Mouse (Mus musculus): Measurements from ENCODE around the gene Gys1. TPM values are rescaled to one million over a fixed set of nuclear protein-coding genes. Genes with fewer than 3 reads are reported as not detected.
"Not testable (repeated sequence)": the region's sequence is repeated elsewhere in the genome, so short reads cannot be mapped to it uniquely, and the experiment has no call there.

Gene Gys1
- polyA plus RNA-seq, 1 experiment, result 39.3 TPM

GRCm38 (mm10) chr7:45457204-45458060 lies 22.8 kb downstream of the Gys1 start:
- DNase-seq (ENCODE audit: low spot score), result no peak

- peak; percentile 69 for DNase-seq (ENCODE audit: low spot score)
Observed at GRCm38 (mm10) chr7:45458748-45459563, 24.3 kb downstream of the Gys1 start.

- peak; percentile 93 for DNase-seq (ENCODE audit: low spot score)
Observed at GRCm38 (mm10) chr7:45459564-45460140, 25.0 kb downstream of the Gys1 start, which contains the start of gene Ftl1. Ftl1 (minus strand) TSS chr7:45459884.

- DNase-seq (ENCODE audit: low spot score), result no peak
Observed at GRCm38 (mm10) chr7:45460377-45460776, 25.7 kb downstream of the Gys1 start.

GRCm38 (mm10) chr7:45460860-45461314 lies 26.2 kb downstream of the Gys1 start:
- DNase-seq (ENCODE audit: low spot score), result peak; percentile 70

GRCm38 (mm10) chr7:45461326-45461725 lies 26.7 kb downstream of the Gys1 start:
- no peak for DNase-seq (ENCODE audit: low spot score)

- DNase-seq (ENCODE audit: low spot score), result no peak
Observed at GRCm38 (mm10) chr7:45461781-45462180, 27.1 kb downstream of the Gys1 start.

GRCm38 (mm10) chr7:45462325-45462724 lies 27.7 kb downstream of the Gys1 start:
- DNase-seq (ENCODE audit: low spot score), result no peak

GRCm38 (mm10) chr7:45462868-45463267 lies 28.2 kb downstream of the Gys1 start:
- DNase-seq (ENCODE audit: low spot score), result not testable (repeated sequence)

GRCm38 (mm10) chr7:45463987-45464778 lies 29.5 kb downstream of the Gys1 start:
- no peak for DNase-seq (ENCODE audit: low spot score)

- no peak for DNase-seq (ENCODE audit: low spot score)
Observed at GRCm38 (mm10) chr7:45465112-45465511, 30.5 kb downstream of the Gys1 start.

- DNase-seq (ENCODE audit: low spot score), result no peak
Observed at GRCm38 (mm10) chr7:45465549-45465948, 30.9 kb downstream of the Gys1 start.

GRCm38 (mm10) chr7:45466283-45467089 lies 31.8 kb downstream of the Gys1 start, which contains the start of gene Bax:
Bax (minus strand) TSS chr7:45466898.
- DNase-seq (ENCODE audit: low spot score), result peak; percentile 89

- DNase-seq (ENCODE audit: low spot score), result no peak
Observed at GRCm38 (mm10) chr7:45467090-45467670, 32.5 kb downstream of the Gys1 start.

GRCm38 (mm10) chr7:45470869-45471268 lies 36.2 kb downstream of the Gys1 start:
- no peak for DNase-seq (ENCODE audit: low spot score)

GRCm38 (mm10) chr7:45475291-45475969 lies 40.8 kb downstream of the Gys1 start:
- DNase-seq (ENCODE audit: low spot score), result no peak

- DNase-seq (ENCODE audit: low spot score), result no peak
Observed at GRCm38 (mm10) chr7:45476453-45476852, 41.8 kb downstream of the Gys1 start.

- no peak for DNase-seq (ENCODE audit: low spot score)
Observed at GRCm38 (mm10) chr7:45477003-45477402, 42.4 kb downstream of the Gys1 start.

- DNase-seq (ENCODE audit: low spot score), result no peak
Observed at GRCm38 (mm10) chr7:45478774-45479173, 44.1 kb downstream of the Gys1 start.

Data from urinary bladder, adult 2 months (tissue).